ENCODE assay signal across 13 mouse cellular contexts in the genomic region with DNA sequence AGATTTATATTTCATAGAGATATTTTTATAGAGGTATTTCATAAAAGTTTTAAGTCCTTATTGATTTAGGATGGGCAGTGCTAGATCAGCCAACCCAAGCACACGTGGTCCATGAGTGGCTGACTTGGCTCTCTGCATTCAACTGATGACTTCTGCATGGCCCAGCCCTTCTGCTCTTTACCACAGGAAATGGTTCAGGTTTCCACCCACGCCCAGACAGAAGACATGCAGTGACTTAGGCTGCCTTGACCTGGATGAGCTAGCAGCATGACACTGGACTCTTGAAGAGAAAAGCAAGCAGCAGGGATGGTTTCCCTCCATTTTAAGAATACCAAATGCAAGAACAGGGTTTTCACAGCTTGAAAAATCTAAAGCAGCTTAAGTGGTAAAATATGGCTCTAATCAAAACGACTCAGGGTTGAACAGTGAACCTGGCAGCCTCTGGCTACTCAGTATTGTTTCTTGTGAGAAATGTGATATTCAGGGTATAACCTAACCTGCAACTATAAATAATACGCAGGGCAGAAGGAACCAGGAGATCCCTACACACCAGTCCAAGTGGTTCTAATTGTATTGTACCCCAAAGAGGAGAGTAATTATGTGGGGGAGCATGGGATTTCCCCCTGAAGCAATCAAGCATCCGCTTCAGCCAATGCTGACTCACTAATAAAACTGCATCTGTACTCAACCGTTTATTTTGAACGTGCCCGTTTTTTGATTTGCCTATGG.
DNase-seq lines count a peak whose midpoint lies in the region; ATAC-seq lines count a peak whose summit lies in the region.
"Had no signal": no experiment of that assay in that cellular context is flagged by ENCODE, and none has a peak within 500 bp of the region (broad histone marks: within the 10 kb centered on the region; RNA-seq: fewer than 3 reads in every experiment).

No protein-coding gene starts in this region.

- no peak overlapping the region for H3K4me3 ChIP-seq in limb, embryonic 11.5 days (ENCODE audit: low read depth, low read length)
- no peak overlapping the region for H3K4me3 ChIP-seq in limb, embryonic 10.5 days
- H3K4me3 ChIP-seq in forebrain, embryonic 13.5 days, result no peak overlapping the region
- H3K4me3 ChIP-seq in limb, embryonic 12.5 days (replicated peaks), result no peak overlapping the region

- peaks cover 14% of the 10 kb centered on the region for H3K4me1 ChIP-seq in limb, embryonic 11.5 days (ENCODE audit: control insufficient read depth, insufficient read depth, low read length)
- peaks cover 26% of the 10 kb centered on the region for H3K4me1 ChIP-seq in limb, embryonic 10.5 days
- peaks cover 26% of the 10 kb centered on the region for H3K4me1 ChIP-seq in forebrain, embryonic 13.5 days
- H3K4me1 ChIP-seq in limb, embryonic 12.5 days (replicated peaks), result peaks cover 24% of the 10 kb centered on the region

- no peak for DNase-seq in limb, embryonic 11.5 days (ENCODE audit: low spot score)
- no peak for DNase-seq in limb, embryonic 10.5 days (ENCODE audit: low spot score)
- peak; percentile 35 for DNase-seq in splenic B cell, adult 2 months (ENCODE audit: low read depth, low spot score)
- DNase-seq in lung, adult 18-20 months, result no peak
- no peak for DNase-seq in urinary bladder, postnatal 36 days (ENCODE audit: low spot score in 2 of 2)
- DNase-seq: heart, postnatal 36 days; kidney, postnatal 10 days; left cerebral cortex, postnatal 4 days; right cerebral cortex, postnatal 14 days had no signal

- H3K27ac ChIP-seq in limb, embryonic 11.5 days (replicated peaks; ENCODE audit: low read depth, low read length), result no peak overlapping the region
- no peak overlapping the region for H3K27ac ChIP-seq in limb, embryonic 10.5 days
- H3K27ac ChIP-seq in forebrain, embryonic 13.5 days, result peak overlapping the region; percentile 25; the same call in 1 of the 2 replicates
- H3K27ac ChIP-seq in limb, embryonic 12.5 days, result no peak overlapping the region
- H3K27ac ChIP-seq: stomach, postnatal 0 days had no signal

- H3K36me3 ChIP-seq in limb, embryonic 11.5 days (ENCODE audit: control insufficient read depth, insufficient read depth, low read length), result no peaks in the 10 kb centered on the region
- H3K36me3 ChIP-seq in limb, embryonic 10.5 days, result peaks cover 4% of the 10 kb centered on the region; the same call in 1 of the 2 replicates
- H3K36me3 ChIP-seq in forebrain, embryonic 13.5 days (ENCODE audit: poor library complexity, severe bottlenecking), result no peaks in the 10 kb centered on the region
- H3K36me3 ChIP-seq in limb, embryonic 12.5 days, result no peaks in the 10 kb centered on the region
- no peaks in the 10 kb centered on the region for H3K36me3 ChIP-seq in splenic B cell, adult 2 months (ENCODE audit: control insufficient read depth, insufficient read depth, low read length, poor library complexity, severe bottlenecking)

- WGBS in limb, embryonic 11.5 days, result 50% methylated on average over 8 of the region's 8 CpGs
- WGBS in limb, embryonic 10.5 days, result 81% methylated on average over 8 of the region's 8 CpGs
- WGBS in forebrain, embryonic 13.5 days, result 43% methylated on average over 8 of the region's 8 CpGs
- WGBS in limb, embryonic 12.5 days, result 45% methylated on average over 8 of the region's 8 CpGs

- no peaks in the 10 kb centered on the region for H3K9me3 ChIP-seq in limb, embryonic 11.5 days (ENCODE audit: control insufficient read depth, low read length)
- 0 out of 2 replicates have a peak, but pooled peaks cover 3% of the 10 kb centered on the region for H3K9me3 ChIP-seq in limb, embryonic 10.5 days (replicated peaks)
- H3K9me3 ChIP-seq in forebrain, embryonic 13.5 days (replicated peaks), result peaks cover 11% of the 10 kb centered on the region
- H3K9me3 ChIP-seq in limb, embryonic 12.5 days, result peaks cover 8% of the 10 kb centered on the region

- 0 out of 2 replicates have a peak, but pooled peaks have one; percentile 21 for ATAC-seq in limb, embryonic 11.5 days (ENCODE audit: insufficient number of reproducible peaks, low FRiP score, low TSS enrichment, low read depth)
- ATAC-seq in forebrain, embryonic 13.5 days, result no peak
- no peak for ATAC-seq in limb, embryonic 12.5 days (ENCODE audit: insufficient number of reproducible peaks, insufficient read depth, low FRiP score, low TSS enrichment, low read depth)
- no peak for ATAC-seq in cerebellum, adult (ENCODE audit: insufficient number of reproducible peaks, low FRiP score, low TSS enrichment)

- H3K4me2 ChIP-seq in limb, embryonic 11.5 days (ENCODE audit: low read depth, severe bottlenecking), result no peak overlapping the region
- peak overlapping the region; percentile 47 for H3K4me2 ChIP-seq in forebrain, embryonic 13.5 days
- H3K4me2 ChIP-seq in limb, embryonic 12.5 days, result peak overlapping the region; percentile 33; the same call in 1 of the 2 replicates

- no peaks in the 10 kb centered on the region for H3K27me3 ChIP-seq in limb, embryonic 11.5 days (ENCODE audit: control insufficient read depth, insufficient read depth, low read length)
- no peaks in the 10 kb centered on the region for H3K27me3 ChIP-seq in limb, embryonic 10.5 days (ENCODE audit: low read depth, poor library complexity, severe bottlenecking)
- H3K27me3 ChIP-seq in forebrain, embryonic 13.5 days, result peaks cover 8% of the 10 kb centered on the region
- no peaks in the 10 kb centered on the region for H3K27me3 ChIP-seq in limb, embryonic 12.5 days
- no peaks in the 10 kb centered on the region for H3K27me3 ChIP-seq in splenic B cell, adult 2 months (ENCODE audit: control insufficient read depth, insufficient read depth, low read length, poor library complexity, severe bottlenecking)

- H3K9ac ChIP-seq in limb, embryonic 11.5 days (ENCODE audit: low read length), result no peak overlapping the region
- 0 out of 2 replicates have a peak overlapping the region, but pooled peaks have one; percentile 40 for H3K9ac ChIP-seq in forebrain, embryonic 13.5 days
- H3K9ac ChIP-seq in limb, embryonic 12.5 days (replicated peaks), result no peak overlapping the region
